Mouse (Mus musculus) heart, postnatal 36 days (tissue): ENCODE measurements around the gene Creb3l4. TPM values are rescaled to one million over a fixed set of nuclear protein-coding genes. Genes with fewer than 3 reads are reported as not detected.

ENCODE experiments used
- DNase-seq, 2 experiments: peaks; one replicate each; pipeline ENCODE4 v3.0.0; 2021 to 2022
- intact Hi-C: fragments of 180-260 bp; cut with DNase I; formaldehyde crosslinking; loops from one replicate; pipeline ENCODE4 v1.15.1; 2025
- total RNA-seq, 2 experiments: library from RNA; stranded (reverse); gene quantifications; 2 replicates each; pipeline ENCODE4 v1.2.3; 2021

Creb3l4 gene
- total RNA-seq, 2 experiments from 2014 or later = not detected

DNA sequence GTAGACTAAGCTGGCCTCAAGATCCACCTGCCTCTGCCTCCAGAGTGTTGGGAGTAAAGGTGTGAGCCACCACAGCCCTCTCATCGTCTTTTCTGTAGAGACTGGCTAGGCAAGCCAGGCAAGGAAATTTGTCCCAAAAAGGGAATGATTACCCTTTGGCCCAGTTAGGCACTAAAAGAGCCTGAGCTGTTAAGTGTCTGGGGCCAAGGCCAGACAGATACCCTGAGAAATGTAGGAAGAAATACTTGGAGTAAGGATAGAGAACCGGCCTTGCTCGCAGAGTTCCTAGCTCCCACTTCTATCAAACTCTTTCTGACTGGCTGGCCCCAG is 4.3 kb upstream of the Creb3l4 start:
- intact Hi-C loops = no loop called here
- no peak for DNase-seq

DNA sequence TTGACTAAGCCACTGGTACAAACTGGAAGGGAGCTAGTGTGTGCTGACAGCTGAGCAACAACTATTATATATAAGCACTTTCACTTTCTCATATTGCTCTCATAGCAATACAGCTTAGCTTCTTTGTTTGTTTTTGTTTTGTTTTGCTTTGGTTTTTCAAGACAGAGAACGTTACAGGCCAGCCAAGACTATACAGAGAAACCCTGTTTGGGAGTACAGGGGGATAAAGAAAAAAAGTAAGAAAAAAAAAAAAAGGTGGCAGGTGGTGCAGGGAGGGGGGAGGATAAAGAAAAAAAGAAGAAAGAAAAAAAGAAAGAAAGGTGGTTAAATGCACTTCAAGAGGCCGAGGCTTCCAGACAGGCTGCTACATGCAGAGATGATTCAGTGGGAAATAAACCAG is 2.1 kb upstream of the Creb3l4 start:
- intact Hi-C loops = no loop called here
- DNase-seq = no peak

DNA sequence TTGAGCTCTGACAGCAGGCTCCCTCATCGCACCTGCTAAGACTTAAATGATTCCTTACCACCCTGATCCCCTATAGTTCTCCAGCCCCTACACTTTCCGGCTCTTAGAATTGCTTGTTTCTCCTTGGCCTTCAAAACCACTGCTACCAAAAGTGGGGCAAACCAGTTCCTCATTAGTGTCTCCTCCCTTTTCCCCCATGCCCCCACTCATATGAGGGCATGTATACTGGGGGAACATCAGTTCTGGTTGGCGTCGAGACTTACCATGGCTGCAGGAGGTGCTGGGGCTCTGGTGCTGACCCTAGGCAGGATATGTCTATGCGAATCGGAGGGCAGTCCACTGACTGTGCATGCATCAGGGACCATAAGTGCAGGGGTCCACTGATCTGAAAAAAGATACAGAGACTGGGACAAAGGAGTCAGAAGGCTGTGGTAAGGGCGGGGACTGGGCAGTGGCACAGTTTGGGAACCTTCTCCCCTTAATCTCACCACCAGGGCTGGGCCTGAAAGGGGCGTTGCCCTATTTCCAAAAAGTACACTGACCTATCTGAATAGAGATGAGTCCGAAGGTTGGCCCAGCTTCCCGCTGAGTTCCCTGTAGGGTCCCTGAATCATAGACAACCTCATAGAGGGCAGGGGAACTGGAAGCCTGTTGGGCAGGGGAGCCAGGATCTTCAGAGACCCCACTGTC is 1.5 kb downstream of the Creb3l4 start:
- no peak for DNase-seq
- intact Hi-C loops = no loop called here

DNA sequence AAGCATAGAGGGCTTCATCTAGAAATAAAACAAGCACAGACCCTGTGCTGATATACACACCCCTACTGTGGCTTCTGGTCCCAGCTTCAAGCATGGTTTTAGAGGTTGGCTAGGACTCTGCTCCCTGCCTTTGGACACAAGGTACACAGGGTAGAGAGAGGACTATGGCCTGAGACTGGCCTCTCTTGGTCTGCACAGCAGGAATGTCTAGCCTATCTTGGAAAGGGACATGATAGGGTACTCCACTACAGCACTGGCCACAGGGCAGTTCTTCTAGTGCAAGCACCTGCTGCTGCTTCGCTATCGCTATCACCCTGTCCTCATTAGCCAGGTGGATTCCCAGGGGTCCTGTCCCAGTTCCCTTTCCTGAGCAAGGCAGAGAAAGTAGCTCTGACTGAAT is 2.1 kb downstream of the Creb3l4 start:
- DNase-seq = no peak
- intact Hi-C loops = no loop called here

DNA sequence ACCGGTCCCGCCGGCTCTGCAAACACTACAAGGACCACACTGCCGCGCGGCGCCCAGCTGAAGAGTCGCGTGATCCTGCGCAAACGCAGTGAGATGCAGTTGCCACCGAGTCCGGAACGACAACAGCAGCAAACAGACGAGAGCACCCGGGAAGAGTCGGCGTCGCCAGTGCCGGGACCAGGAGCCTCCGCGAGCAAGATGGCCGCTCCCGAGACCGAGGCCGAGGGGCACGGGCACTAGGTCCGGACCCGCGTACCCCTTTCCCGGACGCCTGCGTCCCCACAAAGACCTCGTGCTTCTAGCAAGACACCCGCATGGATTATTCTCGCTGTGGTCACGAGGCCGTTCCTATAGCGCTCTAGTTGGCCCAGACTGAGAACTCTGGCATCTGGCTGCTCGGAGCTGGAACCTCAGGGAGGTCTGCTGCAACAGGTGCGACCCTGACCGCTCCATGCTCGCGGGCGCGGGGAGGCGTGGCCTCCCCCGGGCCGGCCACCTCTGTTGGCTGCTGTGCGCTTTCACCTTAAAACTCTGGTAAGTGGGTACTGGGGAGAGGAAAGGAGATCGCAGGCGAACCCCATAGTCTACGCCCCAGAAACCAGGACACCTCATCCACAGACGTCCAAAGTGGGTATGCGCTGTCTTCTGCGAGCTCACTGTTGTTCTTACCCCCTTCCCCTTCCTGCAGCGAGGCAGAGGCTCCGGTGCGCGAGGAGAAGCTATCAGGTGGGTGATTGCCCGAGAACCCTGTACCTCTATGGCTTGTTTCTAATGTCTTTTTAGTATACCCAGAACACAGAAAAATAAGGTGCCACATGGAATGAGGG is 11.6 kb downstream of the Creb3l4 start, which contains the start of gene Jtb:
TSS of gene Jtb (plus strand) at position 91 of the 827 bp plus-strand sequence.
- peak; percentile 88 to 89 for DNase-seq
- intact Hi-C loops = no loop called here

DNA sequence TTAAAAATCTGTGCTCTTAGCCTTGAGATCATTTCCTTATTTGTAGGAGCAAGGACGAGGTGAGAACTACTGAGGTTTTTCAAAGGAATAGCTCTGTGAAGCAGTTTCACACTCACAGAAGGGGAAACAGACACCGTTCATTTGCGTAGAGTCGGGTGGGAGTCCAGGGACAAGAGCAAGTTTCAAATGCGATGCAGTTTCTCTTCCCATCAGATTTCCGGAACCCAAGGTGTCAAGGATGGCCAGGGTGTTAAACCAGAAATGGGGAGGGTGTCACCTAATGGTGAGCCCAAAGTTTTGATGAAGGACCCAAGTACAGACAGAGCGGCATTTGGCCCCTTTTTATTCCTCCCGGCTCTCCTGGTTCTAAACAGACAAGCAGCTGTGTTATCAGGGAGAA is 12.2 kb downstream of the Creb3l4 start:
- DNase-seq = no peak
- intact Hi-C loops = no loop called here

DNA sequence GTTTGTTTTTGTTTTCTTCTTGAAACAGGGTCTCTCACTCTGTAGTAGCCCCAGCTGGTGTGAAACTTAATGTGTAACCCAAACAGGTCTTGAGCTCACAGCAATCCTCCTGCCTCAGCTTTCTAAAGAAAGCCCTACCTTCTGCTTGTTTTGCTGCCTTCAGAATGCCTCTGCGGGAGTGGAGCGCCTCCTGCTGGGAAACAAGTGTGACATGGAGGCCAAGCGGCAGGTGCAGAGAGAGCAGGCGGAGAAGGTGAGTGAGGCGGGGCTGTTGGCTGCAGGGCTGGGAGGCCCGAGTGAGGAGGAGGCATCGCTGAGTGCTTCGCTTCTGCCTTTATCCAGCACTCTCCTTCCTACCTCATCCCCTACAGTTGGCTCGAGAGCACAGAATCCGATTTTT is 19.0 kb downstream of the Creb3l4 start:
- intact Hi-C loops = no loop called here
- no peak for DNase-seq

DNA sequence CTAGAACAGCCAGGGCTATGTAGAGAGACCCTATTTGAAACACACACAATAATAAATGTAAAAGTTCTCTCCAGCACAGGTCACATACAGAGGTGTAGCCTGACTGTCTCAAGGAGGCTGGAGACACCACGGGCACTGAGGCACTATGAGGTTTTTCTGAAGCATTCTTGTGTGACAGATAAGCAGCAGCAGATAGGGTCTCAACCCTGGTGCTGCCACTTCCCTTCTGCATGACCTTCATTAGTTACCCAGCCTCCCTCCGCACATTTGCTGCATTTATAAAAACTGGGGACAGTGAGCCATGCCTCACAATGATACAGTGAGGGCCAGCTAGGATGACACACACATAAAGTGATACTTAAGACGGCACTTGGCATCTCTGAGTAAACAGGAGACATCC is 20.4 kb downstream of the Creb3l4 start:
- intact Hi-C loops = no loop called here
- DNase-seq = no peak

DNA sequence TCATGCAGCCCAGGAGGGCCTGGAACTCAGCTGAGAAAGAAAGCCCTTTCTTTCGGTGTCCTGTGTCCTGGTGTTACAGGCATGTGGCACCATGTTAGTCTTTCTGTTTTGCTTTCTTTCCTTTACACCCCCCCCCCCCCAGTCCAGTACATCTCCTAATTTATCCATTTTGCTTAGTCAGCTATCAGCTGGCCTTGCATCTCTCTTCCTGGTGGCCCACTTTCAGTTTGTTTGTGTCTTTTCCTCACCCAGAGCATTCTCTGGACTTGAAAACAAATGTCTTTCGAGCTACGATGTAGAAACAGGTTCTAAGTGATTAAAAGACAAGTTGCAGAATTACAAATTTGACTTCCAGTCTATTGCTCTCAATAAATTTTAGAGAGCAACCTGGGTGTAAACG is 20.9 kb downstream of the Creb3l4 start:
- intact Hi-C loops = no loop called here
- no peak for DNase-seq

DNA sequence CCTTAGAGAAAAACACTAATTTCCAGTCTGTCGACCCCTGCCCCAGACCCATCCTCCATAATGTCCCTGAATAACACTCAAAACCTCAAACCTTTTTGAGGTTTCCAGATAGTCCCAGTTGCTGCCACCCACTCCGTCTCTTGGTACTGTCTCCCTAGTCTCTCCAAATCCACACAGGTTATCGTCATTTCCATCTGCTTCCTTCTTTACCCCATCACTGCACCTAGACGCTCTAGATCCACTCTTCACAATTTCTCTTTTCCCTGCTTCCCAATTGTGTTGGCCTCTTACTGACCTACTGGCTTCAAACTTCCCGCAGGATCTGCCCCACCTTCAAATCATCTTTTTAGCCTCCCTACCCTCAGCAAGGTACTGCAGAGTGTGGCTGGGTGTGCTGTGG is 22.2 kb downstream of the Creb3l4 start:
- DNase-seq = no peak
- intact Hi-C loops = loop anchor here (2.0 kb wide), 2 partner anchors 34 to 44 kb away; partner anchors contain the start of genes Crtc2 and Dennd4b

DNA sequence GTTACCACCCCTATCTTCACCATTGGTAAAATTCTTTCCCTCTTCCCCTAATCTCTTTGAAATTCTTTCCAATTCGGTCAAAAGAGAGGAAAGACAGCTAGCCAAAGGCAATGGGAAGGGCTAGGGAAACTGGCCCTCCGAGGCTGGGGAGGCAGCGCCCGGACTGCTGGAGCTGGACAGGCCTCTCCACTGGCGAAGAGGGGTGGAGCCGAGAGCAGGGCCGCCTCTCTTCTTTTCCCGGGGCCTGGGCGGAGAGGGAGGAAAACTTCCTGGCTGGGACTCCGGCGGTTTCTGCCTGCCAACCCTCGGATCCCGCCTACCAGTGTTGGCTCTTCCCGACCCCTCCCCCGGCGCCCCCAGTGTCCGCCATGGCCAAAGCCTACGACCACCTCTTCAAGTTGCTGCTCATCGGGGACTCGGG is 22.8 kb downstream of the Creb3l4 start:
- intact Hi-C loops = loop anchor here (1.0 to 2.0 kb wide), 3 partner anchors 34 to 153 kb away; partner anchors contain the start of genes Crtc2 and Dennd4b
- DNase-seq = peak; percentile 82 to 84

DNA sequence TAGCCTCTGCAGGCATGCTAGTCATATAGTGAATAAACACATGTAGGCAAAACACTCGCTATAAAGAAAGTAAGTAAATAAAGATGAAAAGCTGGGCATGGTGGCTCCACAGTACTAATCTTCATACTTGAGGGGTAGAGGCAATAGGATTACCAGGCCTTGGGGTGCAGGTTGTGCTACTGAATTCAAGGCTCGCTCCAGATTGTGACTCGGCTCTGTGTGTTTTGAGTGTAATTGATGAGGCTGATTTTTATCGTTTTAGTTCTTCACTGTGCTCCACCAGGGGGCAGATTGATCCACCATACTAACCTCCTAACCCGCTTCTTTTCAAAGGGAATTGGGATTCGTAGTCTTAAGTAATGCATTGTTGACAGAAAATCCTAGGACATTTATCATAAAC is 23.2 kb downstream of the Creb3l4 start:
- intact Hi-C loops = loop anchor here (1.0 to 2.0 kb wide), 3 partner anchors 35 to 153 kb away; partner anchors contain the start of genes Crtc2 and Dennd4b
- peak; percentile 53 to 55 for DNase-seq

DNA sequence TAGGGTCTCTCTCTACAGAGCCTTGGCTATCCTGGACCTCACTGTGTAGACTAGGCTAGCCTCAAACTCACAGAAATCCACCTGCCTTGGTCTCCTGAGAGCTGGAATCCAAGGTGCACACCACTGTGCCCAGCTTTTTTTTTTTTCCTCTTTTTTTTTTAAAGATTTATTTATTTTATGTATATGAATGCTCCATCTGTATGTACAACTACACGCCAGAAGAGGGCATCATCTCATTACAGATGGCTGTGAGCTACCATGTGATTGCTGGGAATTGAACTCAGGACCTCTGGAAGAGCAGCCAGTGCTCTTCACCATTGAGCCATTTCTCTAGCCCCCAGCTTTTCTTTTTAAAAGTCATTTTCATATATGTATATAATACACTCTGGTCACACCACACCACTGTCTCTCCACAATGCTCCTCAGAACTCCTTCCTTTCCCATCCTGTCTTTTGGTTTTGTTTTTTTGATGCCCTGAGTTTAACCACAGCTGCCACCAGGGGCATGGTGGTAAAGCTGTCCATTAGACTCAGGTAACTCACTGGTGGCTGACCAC is 27.4 kb downstream of the Creb3l4 start:
- intact Hi-C loops = loop anchor here (5.0 kb wide), 1 partner anchor 246 kb away; no protein-coding TSS in a partner anchor
- DNase-seq = no peak

DNA sequence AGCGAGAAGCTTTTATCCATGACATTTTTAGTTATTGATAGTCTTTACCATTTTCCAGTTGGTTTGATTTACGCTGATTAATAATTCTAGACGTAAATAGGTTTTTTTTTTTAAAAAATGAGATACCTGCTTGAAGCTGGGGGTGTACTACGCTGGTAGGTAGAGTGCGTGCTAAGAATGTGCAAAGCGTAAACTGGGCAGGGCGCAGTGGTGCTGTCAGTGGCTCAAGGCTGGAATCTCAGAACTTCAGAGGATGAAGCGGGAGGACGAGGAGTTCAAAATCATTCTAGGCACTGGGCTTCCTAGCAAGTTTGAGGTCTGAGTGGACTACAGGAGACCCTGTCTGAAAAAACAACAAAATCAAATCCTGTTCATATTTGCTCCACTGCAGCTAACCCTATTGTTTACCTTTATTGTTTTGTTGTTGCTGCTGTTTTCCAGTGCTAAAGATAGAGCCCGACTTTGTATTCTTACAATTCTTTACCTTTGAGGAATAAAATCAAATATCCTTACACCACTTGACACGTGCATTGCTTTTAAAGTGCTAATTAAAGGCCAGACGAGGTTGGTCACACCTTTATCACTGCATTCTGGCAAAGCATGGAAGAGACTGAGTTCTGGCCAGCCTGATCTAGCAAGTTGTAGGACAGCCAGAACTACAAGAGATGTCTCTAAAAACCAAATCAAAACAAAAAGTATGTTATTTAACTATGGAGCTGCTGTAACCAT is 29.2 kb downstream of the Creb3l4 start:
- DNase-seq = peak in 1 of 2 experiments; percentile 15
- intact Hi-C loops = loop anchor here (2.0 kb wide), 1 partner anchor 133 kb away; no protein-coding TSS in a partner anchor

DNA sequence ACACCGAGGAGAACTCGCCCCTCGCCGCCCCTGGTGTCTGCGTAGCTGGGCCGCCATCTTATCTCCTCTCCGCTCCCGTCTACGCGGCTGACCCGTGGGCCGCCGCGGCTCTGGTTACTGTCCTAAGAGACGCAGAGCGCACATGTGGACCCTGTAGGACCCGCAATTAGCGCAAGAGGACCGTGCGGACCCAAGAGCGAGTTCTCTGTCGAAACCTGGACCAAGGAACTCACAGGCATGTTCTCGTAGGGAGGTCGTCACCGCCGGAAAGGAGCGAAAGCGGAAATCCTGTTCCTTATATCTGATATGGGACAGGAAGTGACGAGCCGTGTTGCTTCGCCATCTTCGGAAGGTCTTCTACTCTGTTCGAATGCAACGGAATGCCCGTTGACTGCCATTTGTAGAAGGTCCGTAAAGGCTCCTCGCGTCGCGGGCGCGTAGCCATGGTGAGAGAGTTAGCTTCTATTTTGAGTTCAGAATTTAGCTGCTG is 29.9 kb downstream of the Creb3l4 start, which contains the start of the genes Rps27 and Rab13:
TSS of gene Rps27 (minus strand) at position 275 of the 490 bp plus-strand sequence.
TSS of gene Rab13 (plus strand) at position 319 of the 490 bp plus-strand sequence.
- intact Hi-C loops = loop anchor here (2.0 kb wide), 1 partner anchor 133 kb away; no protein-coding TSS in a partner anchor
- DNase-seq = peak; percentile 85 to 91

DNA sequence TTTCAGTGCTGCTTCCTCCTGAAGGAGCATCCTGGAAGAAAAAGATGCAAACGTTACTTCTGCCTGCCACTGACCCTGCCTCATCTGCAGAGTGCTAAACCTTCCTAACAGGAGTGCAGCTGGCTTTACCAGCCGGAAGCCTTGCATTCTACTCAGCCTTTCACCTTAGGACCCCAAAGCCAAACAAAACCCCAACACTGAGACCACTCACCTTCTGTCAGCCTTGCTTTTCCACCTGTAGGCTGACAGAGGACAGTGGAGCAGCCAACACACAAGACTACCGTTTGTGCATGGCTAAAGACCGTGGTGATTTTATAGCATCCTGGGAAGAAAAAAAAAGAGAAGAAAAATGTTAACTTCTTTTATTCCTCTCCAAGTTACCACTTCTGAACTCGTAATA is 30.6 kb downstream of the Creb3l4 start:
- intact Hi-C loops = loop anchor here (2.0 kb wide), 1 partner anchor 132 kb away; no protein-coding TSS in a partner anchor
- no peak for DNase-seq

DNA sequence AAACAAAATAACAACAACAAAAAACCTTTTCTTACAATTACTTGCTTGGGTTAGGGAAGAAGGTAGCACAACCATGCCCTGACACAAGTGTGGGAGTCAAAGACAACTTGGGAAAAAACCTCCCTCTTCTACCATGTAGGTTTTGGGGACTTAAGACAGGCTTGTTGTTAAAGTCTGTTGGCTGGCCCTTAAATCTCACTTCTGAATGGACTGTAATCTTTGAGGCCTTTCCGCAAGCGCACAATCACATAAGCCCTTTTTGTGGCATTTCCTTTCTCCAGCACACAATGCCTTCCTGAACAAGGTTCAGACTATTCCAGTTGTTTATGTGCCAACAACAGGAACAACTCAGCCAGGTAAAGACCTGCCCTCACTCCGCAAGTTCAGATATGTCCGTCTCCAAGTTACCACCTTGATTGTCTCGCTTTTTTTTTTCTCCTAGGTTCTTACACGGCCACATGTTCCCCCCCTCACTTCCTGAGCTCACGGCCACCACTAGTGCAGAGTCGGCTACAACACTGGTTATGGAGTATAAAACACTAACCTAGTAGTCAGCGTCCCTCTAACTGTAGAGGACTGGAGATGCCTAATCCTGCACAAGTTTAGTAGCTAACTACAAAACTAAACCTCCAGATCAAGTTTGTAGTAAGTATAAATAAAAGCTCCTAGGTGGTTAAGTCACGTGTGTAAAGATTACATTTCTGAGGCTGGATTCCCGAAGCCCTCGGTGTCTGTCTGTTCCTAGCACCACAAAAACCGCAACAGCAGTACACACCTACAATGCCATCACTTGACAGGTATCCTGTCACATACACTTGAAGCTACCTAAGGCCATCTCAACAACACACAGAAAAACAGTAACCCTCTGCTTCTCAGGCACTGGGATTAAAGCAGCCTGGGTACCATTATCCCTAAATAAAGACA is 31.6 kb downstream of the Creb3l4 start:
- intact Hi-C loops = loop anchor here (2.0 kb wide), 1 partner anchor 131 kb away; no protein-coding TSS in a partner anchor
- no peak for DNase-seq

DNA sequence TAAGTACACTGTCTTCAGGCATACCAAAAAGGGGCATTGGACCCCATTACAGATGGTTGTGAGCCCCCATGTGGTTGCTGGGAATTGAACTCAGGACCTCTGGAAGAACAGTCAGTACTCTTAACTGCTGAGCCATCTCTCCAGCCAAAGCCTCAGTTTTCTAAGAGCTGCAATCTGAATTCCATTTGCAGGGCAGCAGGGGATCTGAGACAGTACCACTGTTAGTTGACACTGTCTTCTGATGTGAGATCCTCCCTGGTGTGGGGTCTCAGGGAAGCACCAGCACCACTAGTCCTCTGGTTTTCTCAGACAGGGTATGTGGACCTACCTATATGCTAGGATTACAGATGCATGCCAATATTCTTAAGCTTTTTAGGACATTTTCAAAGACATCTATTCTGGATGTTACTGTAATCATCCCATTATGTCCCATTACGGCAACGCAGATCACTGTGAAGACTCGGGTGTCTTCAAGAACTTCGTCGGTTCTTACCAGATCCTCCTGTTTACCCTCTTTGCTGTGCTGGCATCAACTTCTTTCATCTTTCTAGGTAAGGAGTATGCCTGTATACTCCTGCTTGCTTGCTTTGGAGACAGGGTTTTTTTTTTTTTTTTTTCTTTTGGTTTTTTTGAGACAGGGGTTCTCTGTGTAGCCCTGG is 33.3 kb downstream of the Creb3l4 start:
- DNase-seq = no peak
- intact Hi-C loops = no loop called here
